Mouse (Mus musculus) bone marrow, adult 2 months (tissue): ENCODE data around the gene Gsn.

Experiments
- CTCF ChIP-seq: fragments of 200-500 bp; IDR thresholded peaks from 2 replicates; pipeline ENCODE4 v1.5.1; 2011; ENCODE audit warnings: low read length, control low read depth; ENCODE audit not compliant: control insufficient read depth, insufficient read depth
- POLR2A ChIP-seq: fragments of 200-500 bp; IDR thresholded peaks from 2 replicates; pipeline ENCODE4 v1.6.1; 2011; ENCODE audit warnings: low read depth, mild to moderate bottlenecking, control low read depth, low read length, borderline replicate concordance; ENCODE audit not compliant: control insufficient read depth

DNA sequence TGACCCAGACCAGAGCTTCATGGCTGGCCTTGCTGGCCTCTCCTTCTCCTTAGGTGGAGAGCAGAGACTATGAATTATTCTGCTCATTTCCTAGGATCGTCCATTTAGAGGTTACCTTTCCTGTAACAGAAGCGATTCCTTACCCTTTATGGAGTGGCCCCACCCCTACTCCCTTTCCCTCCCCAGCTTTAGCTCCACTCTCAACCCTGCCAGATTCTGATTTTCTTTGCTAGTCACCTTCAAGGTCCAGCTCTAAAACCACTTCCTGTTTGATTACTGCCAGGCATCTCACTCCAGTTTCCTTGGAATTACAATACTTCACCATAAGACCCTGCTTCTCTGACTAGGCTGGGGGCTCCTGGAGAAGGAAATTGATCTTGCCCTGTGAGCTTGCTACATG, 39.5 kb upstream of the Gsn start:
- TF ChIP-seq POLR2A (no peak), CTCF (no peak)
